Mouse (Mus musculus) spleen, postnatal 36 days (tissue): ENCODE results near the gene Mmgt2.
"Not testable (repeated sequence)": the region's sequence is repeated elsewhere in the genome, so short reads cannot be mapped to it uniquely, and the experiment has no call there.

Experiments
- DNase-seq, 2 experiments: peaks; one replicate each; pipeline ENCODE4 v3.0.0; 2022; ENCODE audit warnings: low spot score in 2 of 2, mixed read lengths in 1 of 2

Mmgt2 gene

GRCm38 (mm10) chr11:62645732-62646494, 2.6 kb upstream of the Mmgt2 start:
- peak; percentile 10 to 44 for DNase-seq

GRCm38 (mm10) chr11:62646495-62646843, 2.0 kb upstream of the Mmgt2 start:
- no peak for DNase-seq

GRCm38 (mm10) chr11:62646958-62647515, 1.4 kb upstream of the Mmgt2 start:
- DNase-seq, result no peak

GRCm38 (mm10) chr11:62647661-62648590, 538 bp upstream of the Mmgt2 start, which contains the start of gene Lrrc75a:
TSS of gene Lrrc75a (minus strand) at chr11:62648523.
- DNase-seq, result peak in 1 of 2 experiments; percentile 23

GRCm38 (mm10) chr11:62649803-62650202, 1.3 kb downstream of the Mmgt2 start:
- not testable (repeated sequence) for DNase-seq

GRCm38 (mm10) chr11:62651563-62651962, 3.1 kb downstream of the Mmgt2 start:
- no peak for DNase-seq

- DNase-seq, result no peak
Measured at GRCm38 (mm10) chr11:62652080-62652479, 3.6 kb downstream of the Mmgt2 start.

- no peak for DNase-seq
Measured at GRCm38 (mm10) chr11:62660885-62661284, 12.4 kb downstream of the Mmgt2 start.

GRCm38 (mm10) chr11:62664250-62664649, 15.8 kb downstream of the Mmgt2 start:
- no peak for DNase-seq

GRCm38 (mm10) chr11:62668986-62669385, 20.5 kb downstream of the Mmgt2 start:
- no peak for DNase-seq

GRCm38 (mm10) chr11:62669471-62669870, 21.0 kb downstream of the Mmgt2 start:
- DNase-seq, result no peak

- DNase-seq, result no peak
Measured at GRCm38 (mm10) chr11:62670006-62670405, 21.5 kb downstream of the Mmgt2 start.

GRCm38 (mm10) chr11:62675480-62676289, 27.2 kb downstream of the Mmgt2 start:
- DNase-seq, result peak; percentile 55 to 63

GRCm38 (mm10) chr11:62676290-62676596, 27.8 kb downstream of the Mmgt2 start:
- DNase-seq, result no peak

GRCm38 (mm10) chr11:62678778-62679354, 30.4 kb downstream of the Mmgt2 start:
- DNase-seq, result no peak

GRCm38 (mm10) chr11:62679954-62680353, 31.5 kb downstream of the Mmgt2 start:
- DNase-seq, result no peak

- no peak for DNase-seq
Measured at GRCm38 (mm10) chr11:62691592-62691991, 43.1 kb downstream of the Mmgt2 start.

- peak in 1 of 2 experiments; percentile 18 for DNase-seq
Measured at GRCm38 (mm10) chr11:62693299-62694184, 45.1 kb downstream of the Mmgt2 start.

GRCm38 (mm10) chr11:62695126-62695525, 46.7 kb downstream of the Mmgt2 start:
- no peak for DNase-seq

GRCm38 (mm10) chr11:62699749-62700148, 51.3 kb downstream of the Mmgt2 start:
- DNase-seq, result no peak
